Mouse (Mus musculus): Measurements from ENCODE around the gene Trim24. TPM values are rescaled to one million over a fixed set of nuclear protein-coding genes. Genes with fewer than 3 reads are reported as not detected.

The Trim24 gene
- polyA plus RNA-seq, 1 experiment from 2014 or later, result 19.6 TPM

GRCm38 (mm10) chr6:37873731-37874130, 3.1 kb downstream of the Trim24 start:
- ATAC-seq, result no peak
- H3K36me3 ChIP-seq (ENCODE audit: poor library complexity, severe bottlenecking), result peaks cover 61% of the 10 kb centered on the region
- peaks cover 62% of the 10 kb centered on the region for H3K9me3 ChIP-seq (replicated peaks)

GRCm38 (mm10) chr6:37878206-37878605, 7.6 kb downstream of the Trim24 start:
- peaks cover 91% of the 10 kb centered on the region for H3K36me3 ChIP-seq (ENCODE audit: poor library complexity, severe bottlenecking)
- H3K27ac ChIP-seq, result no peak overlapping the region
- no peak overlapping the region for H3K4me3 ChIP-seq
- no peaks in the 10 kb centered on the region for H3K4me1 ChIP-seq
- no peak overlapping the region for H3K9ac ChIP-seq
- WGBS, result 92% methylated on average over 1 of the region's 1 CpGs
- H3K9me3 ChIP-seq (replicated peaks), result peaks cover 72% of the 10 kb centered on the region
- no peaks in the 10 kb centered on the region for H3K27me3 ChIP-seq
- ATAC-seq, result no peak
- H3K4me2 ChIP-seq, result no peak overlapping the region

More at GRCm38 (mm10) chr6:37873731-37874130, 3.1 kb downstream of the Trim24 start:
- Histone ChIP-seq H3K4me2 (no peak overlapping the region), H3K27ac (no peak overlapping the region), H3K9ac (no peak overlapping the region), H3K27me3 (no peaks in the 10 kb centered on the region), H3K4me1 (no peaks in the 10 kb centered on the region), H3K4me3 (no peak overlapping the region)

- WGBS, result 98% methylated on average over 3 of the region's 3 CpGs
- no peak for ATAC-seq
- Histone ChIP-seq H3K27ac (no peak overlapping the region), H3K9me3 (replicated peaks) (peaks cover 49% of the 10 kb centered on the region), H3K4me1 (no peaks in the 10 kb centered on the region), H3K27me3 (no peaks in the 10 kb centered on the region), H3K36me3 (ENCODE audit: poor library complexity, severe bottlenecking) (peaks cover 74% of the 10 kb centered on the region), H3K4me2 (no peak overlapping the region), H3K9ac (no peak overlapping the region), H3K4me3 (no peak overlapping the region)
These were observed 10.0 kb downstream of the Trim24 start for GRCm38 (mm10) chr6:37880586-37880985.

GRCm38 (mm10) chr6:37893586-37893985, 23.0 kb downstream of the Trim24 start:
- Histone ChIP-seq H3K27me3 (no peaks in the 10 kb centered on the region), H3K27ac (no peak overlapping the region), H3K36me3 (ENCODE audit: poor library complexity, severe bottlenecking) (peaks cover 17% of the 10 kb centered on the region), H3K4me1 (peaks cover 9% of the 10 kb centered on the region), H3K9ac (no peak overlapping the region), H3K4me2 (no peak overlapping the region), H3K4me3 (no peak overlapping the region), H3K9me3 (replicated peaks) (peaks cover 24% of the 10 kb centered on the region)
- no peak for ATAC-seq
- 97% methylated on average over 2 of the region's 2 CpGs for WGBS

- H3K36me3 ChIP-seq (ENCODE audit: poor library complexity, severe bottlenecking), result peaks cover 16% of the 10 kb centered on the region
- no peaks in the 10 kb centered on the region for H3K27me3 ChIP-seq
- H3K4me2 ChIP-seq, result no peak overlapping the region
- peak; percentile 91 for ATAC-seq
- H3K4me3 ChIP-seq, result no peak overlapping the region
- H3K9me3 ChIP-seq (replicated peaks), result peaks cover 16% of the 10 kb centered on the region
- peak overlapping the region; percentile 33 for H3K27ac ChIP-seq
- WGBS, result 70% methylated on average over 5 of the region's 5 CpGs
- H3K9ac ChIP-seq, result no peak overlapping the region
- peaks cover 9% of the 10 kb centered on the region for H3K4me1 ChIP-seq
These were observed 25.2 kb downstream of the Trim24 start for GRCm38 (mm10) chr6:37895646-37896435.

GRCm38 (mm10) chr6:37900221-37900620, 29.6 kb downstream of the Trim24 start:
- 100% methylated on average over 2 of the region's 2 CpGs for WGBS
- no peak overlapping the region for H3K4me2 ChIP-seq
- no peak overlapping the region for H3K27ac ChIP-seq
- H3K9me3 ChIP-seq (replicated peaks), result peaks cover 6% of the 10 kb centered on the region; the same call in 1 of the 2 replicates
- peaks cover 20% of the 10 kb centered on the region for H3K36me3 ChIP-seq (ENCODE audit: poor library complexity, severe bottlenecking)
- no peak for ATAC-seq
- peaks cover 9% of the 10 kb centered on the region for H3K4me1 ChIP-seq
- H3K9ac ChIP-seq, result no peak overlapping the region
- H3K4me3 ChIP-seq, result no peak overlapping the region
- no peaks in the 10 kb centered on the region for H3K27me3 ChIP-seq

GRCm38 (mm10) chr6:37901791-37902190, 31.2 kb downstream of the Trim24 start:
- Histone ChIP-seq H3K36me3 (ENCODE audit: poor library complexity, severe bottlenecking) (peaks cover 35% of the 10 kb centered on the region), H3K27me3 (no peaks in the 10 kb centered on the region), H3K4me3 (no peak overlapping the region), H3K27ac (no peak overlapping the region), H3K4me1 (no peaks in the 10 kb centered on the region), H3K4me2 (no peak overlapping the region), H3K9ac (no peak overlapping the region), H3K9me3 (replicated peaks) (peaks cover 6% of the 10 kb centered on the region; the same call in 1 of the 2 replicates)
- ATAC-seq, result no peak
- WGBS, result 90% methylated on average over 2 of the region's 2 CpGs

- peaks cover 47% of the 10 kb centered on the region for H3K36me3 ChIP-seq (ENCODE audit: poor library complexity, severe bottlenecking)
- H3K27ac ChIP-seq, result no peak overlapping the region
- H3K9me3 ChIP-seq (replicated peaks), result peaks cover 6% of the 10 kb centered on the region; the same call in 1 of the 2 replicates
- 76% methylated on average over 1 of the region's 1 CpGs for WGBS
- H3K4me3 ChIP-seq, result no peak overlapping the region
- no peaks in the 10 kb centered on the region for H3K27me3 ChIP-seq
- H3K4me1 ChIP-seq, result no peaks in the 10 kb centered on the region
- no peak for ATAC-seq
- H3K4me2 ChIP-seq, result no peak overlapping the region
- no peak overlapping the region for H3K9ac ChIP-seq
These were observed 33.2 kb downstream of the Trim24 start for GRCm38 (mm10) chr6:37903810-37904209.

GRCm38 (mm10) chr6:37913525-37913924, 42.9 kb downstream of the Trim24 start:
- Histone ChIP-seq H3K27ac (no peak overlapping the region), H3K4me1 (no peaks in the 10 kb centered on the region), H3K27me3 (no peaks in the 10 kb centered on the region), H3K4me3 (no peak overlapping the region), H3K9me3 (replicated peaks) (no peaks in the 10 kb centered on the region; the same call in none of the 2 replicates), H3K36me3 (ENCODE audit: poor library complexity, severe bottlenecking) (peaks cover 48% of the 10 kb centered on the region), H3K4me2 (no peak overlapping the region), H3K9ac (no peak overlapping the region)
- 89% methylated on average over 2 of the region's 2 CpGs for WGBS
- ATAC-seq, result no peak

GRCm38 (mm10) chr6:37925104-37925503, 54.5 kb downstream of the Trim24 start:
- no peak overlapping the region for H3K4me3 ChIP-seq
- H3K4me1 ChIP-seq, result no peaks in the 10 kb centered on the region
- no peaks in the 10 kb centered on the region for H3K9me3 ChIP-seq (replicated peaks)
- no peak for ATAC-seq
- peaks cover 38% of the 10 kb centered on the region for H3K36me3 ChIP-seq (ENCODE audit: poor library complexity, severe bottlenecking)
- no peak overlapping the region for H3K27ac ChIP-seq
- no peak overlapping the region for H3K4me2 ChIP-seq
- 93% methylated on average over 1 of the region's 1 CpGs for WGBS
- no peaks in the 10 kb centered on the region for H3K27me3 ChIP-seq
- H3K9ac ChIP-seq, result no peak overlapping the region

GRCm38 (mm10) chr6:37926751-37927150, 56.1 kb downstream of the Trim24 start:
- H3K9ac ChIP-seq, result no peak overlapping the region
- no peak overlapping the region for H3K4me3 ChIP-seq
- H3K9me3 ChIP-seq (replicated peaks), result no peaks in the 10 kb centered on the region
- H3K4me1 ChIP-seq, result no peaks in the 10 kb centered on the region
- no peak for ATAC-seq
- peaks cover 44% of the 10 kb centered on the region for H3K36me3 ChIP-seq (ENCODE audit: poor library complexity, severe bottlenecking)
- WGBS, result 89% methylated on average over 1 of the region's 1 CpGs
- H3K4me2 ChIP-seq, result no peak overlapping the region
- H3K27me3 ChIP-seq, result no peaks in the 10 kb centered on the region
- no peak overlapping the region for H3K27ac ChIP-seq

GRCm38 (mm10) chr6:37936498-37936897, 65.9 kb downstream of the Trim24 start:
- Histone ChIP-seq H3K36me3 (ENCODE audit: poor library complexity, severe bottlenecking) (peaks cover 34% of the 10 kb centered on the region), H3K27me3 (no peaks in the 10 kb centered on the region), H3K9ac (no peak overlapping the region), H3K4me3 (no peak overlapping the region), H3K9me3 (replicated peaks) (no peaks in the 10 kb centered on the region), H3K4me1 (peaks cover 9% of the 10 kb centered on the region), H3K27ac (no peak overlapping the region), H3K4me2 (no peak overlapping the region)
- ATAC-seq, result no peak
- 12% methylated on average over 6 of the region's 6 CpGs for WGBS

- no peak overlapping the region for H3K9ac ChIP-seq
- H3K9me3 ChIP-seq (replicated peaks), result no peaks in the 10 kb centered on the region
- H3K27me3 ChIP-seq, result no peaks in the 10 kb centered on the region
- no peak overlapping the region for H3K4me3 ChIP-seq
- H3K27ac ChIP-seq, result no peak overlapping the region
- H3K4me2 ChIP-seq, result no peak overlapping the region
- WGBS, result 83% methylated on average over 6 of the region's 6 CpGs
- no peaks in the 10 kb centered on the region for H3K4me1 ChIP-seq
- H3K36me3 ChIP-seq (ENCODE audit: poor library complexity, severe bottlenecking), result peaks cover 67% of the 10 kb centered on the region
- ATAC-seq, result no peak
These were observed 80.7 kb downstream of the Trim24 start for GRCm38 (mm10) chr6:37951306-37951705.
